Mouse (Mus musculus) neural tube, embryonic 15.5 days (tissue): ENCODE measurements at regions not wholly inside any gene's neighbourhood (a gene's known extent, or its start where the extent isn't known, plus 50 kb on each side); places are given as distances from the start of the nearest gene placed in this dataset.

Experiments
- ATAC-seq: fragments of 200-750 bp; cut with Nextera tagmentation; 2 replicates; pipeline ENCODE4 v1.8.0; 2017; ENCODE audit warnings: mild to moderate bottlenecking, moderate TSS enrichment, moderate library complexity; ENCODE audit not compliant: low FRiP score
- H3K27ac ChIP-seq: fragments of 300-500 bp; sonication (generic); replicated peaks from 2 replicates; pipeline ENCODE4 v1.5.1; 2015; ENCODE audit warnings: mild to moderate bottlenecking, inconsistent platforms
- H3K27me3 ChIP-seq: fragments of 300-500 bp; sonication (generic); replicated peaks from 2 replicates; pipeline ENCODE4 v1.6.1; 2015; ENCODE audit warnings: inconsistent platforms
- H3K36me3 ChIP-seq: fragments of 300-500 bp; sonication (generic); 2 replicates; pipeline ENCODE4 v1.6.1; 2015; ENCODE audit warnings: inconsistent platforms
- H3K4me1 ChIP-seq: fragments of 300-500 bp; sonication (generic); 2 replicates; pipeline ENCODE4 v1.6.1; 2015; ENCODE audit warnings: inconsistent platforms
- H3K4me2 ChIP-seq: fragments of 300-500 bp; sonication (generic); 2 replicates; pipeline ENCODE4 v1.6.1; 2015; ENCODE audit warnings: inconsistent platforms, mild to moderate bottlenecking, moderate library complexity
- H3K4me3 ChIP-seq: fragments of 300-500 bp; sonication (generic); replicated peaks from 2 replicates; pipeline ENCODE4 v1.5.1; 2015; ENCODE audit warnings: mild to moderate bottlenecking, inconsistent platforms
- H3K9ac ChIP-seq: fragments of 300-500 bp; sonication (generic); replicated peaks from 2 replicates; pipeline ENCODE4 v1.6.1; 2015; ENCODE audit warnings: mild to moderate bottlenecking, inconsistent platforms
- H3K9me3 ChIP-seq: fragments of 300-500 bp; sonication (generic); replicated peaks from 2 replicates; pipeline ENCODE4 v1.6.1; 2016; ENCODE audit warnings: inconsistent platforms
- WGBS: fragments of 180-500 bp; shearing (Covaris S2); methylation state at CpG from one replicate; pipeline ENCODE4 v1.1.7; 2015; ENCODE audit warnings: mixed read lengths; 5-methylcytosine and 5-hydroxymethylcytosine counted together

DNA sequence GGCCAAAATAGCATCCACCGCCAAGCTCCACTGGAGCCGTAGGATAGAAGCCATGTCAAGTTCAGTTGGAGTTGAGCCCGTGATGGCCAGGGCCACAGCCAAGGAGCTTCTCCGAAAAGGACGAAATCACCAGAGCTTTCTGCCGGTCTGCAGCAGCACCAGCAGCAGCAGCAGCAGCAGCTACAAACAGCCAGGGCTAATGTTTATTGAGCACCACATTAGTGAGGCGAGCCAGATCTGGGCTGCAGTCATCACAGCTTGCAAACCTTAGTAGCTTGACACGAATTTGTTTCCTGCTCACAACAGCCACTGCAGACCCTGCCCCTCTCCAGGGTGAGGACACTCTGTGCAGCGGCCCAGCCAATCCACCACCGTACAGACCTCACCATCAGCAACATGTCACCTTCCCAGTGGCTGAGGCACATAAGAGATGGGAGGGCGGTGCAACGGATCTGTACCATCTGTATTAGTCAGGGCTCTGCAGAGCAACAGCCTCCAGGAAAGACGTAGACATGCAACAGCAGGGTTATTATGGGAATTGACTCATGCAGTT is 222.5 kb upstream of the Zmiz1 start:
- no peak overlapping the region for H3K4me2 ChIP-seq
- H3K4me3 ChIP-seq, result no peak overlapping the region
- no peak; the same call in 1 of the 2 replicates for ATAC-seq
- 64% methylated on average over 13 of the region's 13 CpGs for WGBS
- no peaks in the 10 kb centered on the region for H3K9me3 ChIP-seq
- no peaks in the 10 kb centered on the region for H3K36me3 ChIP-seq
- H3K27ac ChIP-seq, result peak overlapping the region; percentile 67
- peaks cover 14% of the 10 kb centered on the region for H3K4me1 ChIP-seq
- H3K9ac ChIP-seq, result no peak overlapping the region
- no peaks in the 10 kb centered on the region for H3K27me3 ChIP-seq

DNA sequence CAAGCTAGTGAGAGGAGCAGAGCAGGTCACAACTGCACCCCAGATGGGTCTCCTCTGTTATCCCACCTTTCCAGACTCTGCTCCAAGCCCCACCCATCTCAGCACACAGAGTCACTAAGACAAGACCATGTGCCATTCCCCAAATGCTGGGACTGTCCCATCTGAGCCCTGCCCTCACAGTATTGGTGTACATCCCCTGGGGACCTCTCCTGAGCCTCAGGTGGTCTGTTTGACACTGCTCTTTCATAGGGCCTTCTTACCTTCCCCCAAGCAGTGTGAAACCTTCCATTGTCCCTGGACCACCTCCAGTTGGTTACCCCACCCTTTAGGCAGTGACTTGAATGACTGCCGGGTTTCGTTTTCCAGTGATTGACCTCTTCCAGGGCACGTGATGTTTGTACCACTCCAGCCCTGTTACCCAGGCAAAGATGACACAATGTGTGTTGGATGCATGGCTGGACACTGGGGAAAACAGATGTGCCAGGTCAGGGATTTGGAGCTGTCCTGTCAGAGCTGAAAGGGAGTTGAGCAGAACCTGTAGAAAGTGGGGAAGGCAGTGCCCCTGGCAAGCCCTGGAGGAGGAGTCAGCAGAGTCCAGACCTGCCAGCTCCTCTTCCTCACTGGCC is 219.5 kb upstream of the Zmiz1 start:
- Histone ChIP-seq H3K27ac (no peak overlapping the region), H3K4me1 (peaks cover 30% of the 10 kb centered on the region), H3K9ac (no peak overlapping the region), H3K27me3 (no peaks in the 10 kb centered on the region), H3K4me3 (no peak overlapping the region), H3K4me2 (no peak overlapping the region), H3K36me3 (no peaks in the 10 kb centered on the region), H3K9me3 (no peaks in the 10 kb centered on the region)
- ATAC-seq, result no peak
- WGBS, result 55% methylated on average over 3 of the region's 3 CpGs

DNA sequence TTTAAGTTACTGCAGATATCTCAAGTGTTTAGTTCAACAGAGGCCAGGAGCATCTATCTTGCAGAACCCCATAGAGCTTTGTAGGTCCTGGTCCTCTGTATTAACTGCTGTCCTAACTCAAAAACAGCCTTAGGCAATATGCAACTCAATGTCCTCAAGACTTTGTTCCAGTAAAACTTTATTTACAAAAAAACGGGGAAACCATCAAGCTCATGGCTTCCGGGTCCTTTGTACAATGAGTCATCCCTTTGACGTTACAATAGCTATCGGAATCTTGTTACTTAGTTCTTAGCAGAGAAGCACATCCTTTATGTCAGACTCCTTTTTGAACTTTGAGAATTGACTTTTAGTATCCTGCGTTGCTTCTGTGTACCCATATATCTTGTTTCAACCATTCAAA is 216.2 kb upstream of the Zmiz1 start:
- no peak overlapping the region for H3K4me3 ChIP-seq
- H3K36me3 ChIP-seq, result no peaks in the 10 kb centered on the region
- H3K27me3 ChIP-seq, result no peaks in the 10 kb centered on the region
- H3K4me1 ChIP-seq, result peaks cover 27% of the 10 kb centered on the region
- H3K27ac ChIP-seq, result peak overlapping the region; percentile 68
- WGBS, result 61% methylated on average over 5 of the region's 5 CpGs
- H3K4me2 ChIP-seq, result no peak overlapping the region
- ATAC-seq, result no peak
- no peak overlapping the region for H3K9ac ChIP-seq
- no peaks in the 10 kb centered on the region for H3K9me3 ChIP-seq

DNA sequence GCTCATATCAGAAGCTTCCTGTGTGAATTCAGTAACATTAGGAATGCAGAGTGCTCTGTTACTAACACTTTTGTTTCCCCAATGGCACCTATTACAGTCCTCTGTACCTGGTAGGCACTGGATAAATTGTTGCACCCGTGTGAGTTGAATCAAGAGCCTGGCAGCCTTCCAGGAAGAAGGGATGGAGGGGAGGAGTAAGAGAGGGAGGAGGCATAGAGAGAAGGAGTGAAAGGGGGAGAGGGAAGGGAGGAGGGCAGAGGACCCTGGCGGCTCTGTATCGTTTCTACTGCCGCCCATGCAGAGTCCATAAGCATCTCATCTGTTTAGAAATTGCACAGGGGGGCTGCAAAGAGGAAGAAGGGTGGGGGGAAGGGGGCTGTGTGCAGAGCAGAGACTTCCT is 215.7 kb upstream of the Zmiz1 start:
- Histone ChIP-seq H3K27me3 (no peaks in the 10 kb centered on the region), H3K9me3 (no peaks in the 10 kb centered on the region), H3K4me3 (no peak overlapping the region), H3K4me1 (peaks cover 27% of the 10 kb centered on the region), H3K36me3 (no peaks in the 10 kb centered on the region), H3K9ac (no peak overlapping the region), H3K27ac (peak overlapping the region; percentile 68), H3K4me2 (peak overlapping the region; percentile 19)
- 0% methylated on average over 4 of the region's 4 CpGs for WGBS
- ATAC-seq, result peak; percentile 82

DNA sequence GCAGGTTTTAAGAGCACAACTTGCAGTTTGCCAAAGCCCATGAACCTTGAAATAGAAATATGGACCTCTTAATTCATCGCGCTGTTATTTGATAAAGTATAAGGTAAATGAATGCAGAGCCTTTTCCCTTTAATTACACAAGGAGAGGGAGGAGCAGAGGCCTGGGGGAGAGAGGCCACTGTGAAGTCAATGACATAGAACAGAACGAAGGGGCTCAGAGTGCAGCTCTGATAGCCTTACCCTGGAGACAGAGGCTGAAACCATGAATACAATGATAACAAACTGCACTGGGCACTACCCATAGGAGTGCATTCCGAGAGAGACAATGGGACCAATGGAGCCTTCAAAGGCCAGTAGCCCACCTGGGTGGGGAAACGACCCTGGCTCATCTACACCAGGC is 215.3 kb upstream of the Zmiz1 start:
- Histone ChIP-seq H3K27ac (peak overlapping the region; percentile 68), H3K9ac (no peak overlapping the region), H3K4me1 (peaks cover 27% of the 10 kb centered on the region), H3K9me3 (no peaks in the 10 kb centered on the region), H3K4me3 (no peak overlapping the region), H3K4me2 (peak overlapping the region; percentile 19), H3K36me3 (no peaks in the 10 kb centered on the region), H3K27me3 (no peaks in the 10 kb centered on the region)
- WGBS, result 31% methylated on average over 5 of the region's 5 CpGs
- peak; percentile 51; the same call in 1 of the 2 replicates for ATAC-seq

DNA sequence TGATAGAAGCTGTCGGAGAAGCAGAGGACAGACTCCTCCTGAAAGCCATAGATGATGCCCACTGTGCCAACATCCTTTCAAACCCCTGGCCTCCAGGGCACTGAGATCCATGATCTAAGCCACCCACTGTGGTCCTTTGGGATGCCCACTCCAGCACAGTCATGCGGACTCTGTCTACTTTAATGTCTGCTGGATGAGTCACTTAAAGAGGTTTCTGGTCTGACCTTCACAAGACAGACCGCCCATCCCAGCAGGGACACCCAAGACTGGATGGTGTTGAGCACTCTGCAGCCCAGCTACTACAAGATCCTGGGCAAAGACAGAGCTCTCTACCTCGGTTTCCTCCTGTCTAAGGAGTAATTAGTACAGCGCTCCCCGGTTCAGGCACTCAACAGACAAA is 214.1 kb upstream of the Zmiz1 start:
- Histone ChIP-seq H3K9me3 (no peaks in the 10 kb centered on the region), H3K4me2 (no peak overlapping the region), H3K9ac (no peak overlapping the region), H3K36me3 (no peaks in the 10 kb centered on the region), H3K4me1 (peaks cover 27% of the 10 kb centered on the region), H3K4me3 (no peak overlapping the region), H3K27me3 (no peaks in the 10 kb centered on the region), H3K27ac (peak overlapping the region; percentile 68; the same call in 1 of the 2 replicates)
- no peak for ATAC-seq
- 90% methylated on average over 6 of the region's 6 CpGs for WGBS

DNA sequence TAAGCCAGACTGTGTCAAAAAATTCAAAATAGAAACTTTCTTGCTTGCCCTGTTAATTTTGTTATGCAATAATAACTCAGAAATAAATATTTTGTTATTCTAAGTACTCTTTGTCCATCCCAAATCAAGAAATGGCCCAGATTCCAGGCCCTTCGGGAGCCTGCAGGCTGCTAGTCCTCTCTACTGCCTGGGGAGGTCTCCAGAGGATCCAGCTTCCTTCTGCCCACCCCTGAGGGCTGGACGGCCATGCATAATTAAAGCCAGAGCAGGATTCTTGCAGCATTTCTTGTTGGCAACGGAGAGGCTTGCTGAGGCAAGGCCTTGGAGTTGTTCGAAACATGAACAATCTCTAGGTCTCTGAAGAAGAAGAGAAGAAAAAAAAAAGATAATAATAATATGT is 213.3 kb upstream of the Zmiz1 start:
- Histone ChIP-seq H3K27me3 (no peaks in the 10 kb centered on the region), H3K27ac (no peak overlapping the region)
- 79% methylated on average over 4 of the region's 4 CpGs for WGBS

DNA sequence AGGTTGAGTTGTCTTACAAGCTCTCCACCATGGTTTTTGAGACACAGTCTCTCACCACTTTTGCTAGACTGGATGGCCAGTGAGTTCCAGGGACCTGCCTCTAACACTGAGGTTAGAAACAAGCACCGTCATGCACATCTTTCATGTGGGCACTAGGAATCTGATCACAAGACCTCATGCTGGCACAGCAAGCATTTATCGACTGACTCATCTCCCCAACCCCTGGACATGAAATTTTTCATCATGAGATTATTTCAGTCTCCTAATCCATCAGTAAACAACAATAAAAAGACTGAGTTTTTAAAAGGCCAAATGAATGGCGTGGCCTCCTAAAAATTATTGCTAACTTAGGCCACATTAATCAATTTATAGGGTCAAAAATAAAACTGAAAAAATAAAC is 210.0 kb upstream of the Zmiz1 start:
- WGBS, result 92% methylated on average over 3 of the region's 3 CpGs
- ATAC-seq, result no peak

More for the DNA sequence above, 213.3 kb upstream of the Zmiz1 start:
- ATAC-seq, result no peak
- no peak overlapping the region for H3K9ac ChIP-seq
- H3K36me3 ChIP-seq, result no peaks in the 10 kb centered on the region
- H3K4me3 ChIP-seq, result no peak overlapping the region
- H3K9me3 ChIP-seq, result no peaks in the 10 kb centered on the region
- no peak overlapping the region for H3K4me2 ChIP-seq
- peaks cover 27% of the 10 kb centered on the region for H3K4me1 ChIP-seq

DNA sequence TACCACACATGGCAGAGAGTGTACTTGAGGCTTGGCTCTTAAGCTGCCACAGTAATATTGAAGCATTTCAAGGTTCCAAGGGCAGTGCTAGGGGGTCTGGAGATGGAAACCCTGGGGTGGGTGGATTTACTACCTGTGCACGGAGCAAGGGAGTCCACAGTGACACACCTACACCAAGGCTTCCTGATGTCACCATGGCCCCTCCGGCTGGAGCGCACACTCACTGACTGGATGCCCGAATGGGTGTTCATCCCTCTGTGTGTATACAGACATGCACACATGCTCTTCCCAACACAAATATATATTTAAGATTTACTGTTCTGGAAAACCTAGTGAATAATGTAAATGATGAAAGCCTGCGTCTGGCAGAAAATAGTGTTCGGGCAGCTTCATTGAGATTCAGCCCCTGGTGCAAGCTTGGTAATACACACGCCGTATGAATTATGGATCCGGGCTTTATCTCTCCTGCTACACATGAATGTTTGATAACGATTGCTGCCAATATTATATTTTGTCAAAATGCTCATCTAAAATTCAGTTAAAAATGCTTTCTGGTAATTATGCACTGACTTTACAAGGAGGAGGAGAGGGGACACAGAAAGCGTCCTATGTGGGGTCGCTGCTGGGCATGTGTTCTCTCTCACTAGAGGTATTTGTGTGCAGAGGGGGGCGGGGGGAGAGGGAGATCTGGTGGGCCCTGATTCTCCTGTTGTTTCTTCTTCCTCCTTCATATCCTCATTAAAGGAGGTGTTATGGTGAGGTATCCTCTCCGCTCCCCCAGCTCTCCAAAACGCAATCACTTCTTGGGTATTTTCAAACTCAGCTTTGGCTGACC is 205.8 kb upstream of the Zmiz1 start:
- Histone ChIP-seq H3K4me2 (no peak overlapping the region), H3K9me3 (no peaks in the 10 kb centered on the region), H3K27me3 (no peaks in the 10 kb centered on the region), H3K4me1 (peaks cover 10% of the 10 kb centered on the region), H3K9ac (no peak overlapping the region), H3K27ac (peak overlapping the region; percentile 58), H3K36me3 (no peaks in the 10 kb centered on the region), H3K4me3 (no peak overlapping the region)
- 75% methylated on average over 15 of the region's 15 CpGs for WGBS
- peak; percentile 41; the same call in 1 of the 2 replicates for ATAC-seq

More for the DNA sequence above, 210.0 kb upstream of the Zmiz1 start:
- Histone ChIP-seq H3K9me3 (no peaks in the 10 kb centered on the region), H3K36me3 (no peaks in the 10 kb centered on the region), H3K9ac (no peak overlapping the region), H3K4me1 (peaks cover 23% of the 10 kb centered on the region), H3K4me2 (no peak overlapping the region), H3K27ac (no peak overlapping the region), H3K27me3 (no peaks in the 10 kb centered on the region), H3K4me3 (no peak overlapping the region)

DNA sequence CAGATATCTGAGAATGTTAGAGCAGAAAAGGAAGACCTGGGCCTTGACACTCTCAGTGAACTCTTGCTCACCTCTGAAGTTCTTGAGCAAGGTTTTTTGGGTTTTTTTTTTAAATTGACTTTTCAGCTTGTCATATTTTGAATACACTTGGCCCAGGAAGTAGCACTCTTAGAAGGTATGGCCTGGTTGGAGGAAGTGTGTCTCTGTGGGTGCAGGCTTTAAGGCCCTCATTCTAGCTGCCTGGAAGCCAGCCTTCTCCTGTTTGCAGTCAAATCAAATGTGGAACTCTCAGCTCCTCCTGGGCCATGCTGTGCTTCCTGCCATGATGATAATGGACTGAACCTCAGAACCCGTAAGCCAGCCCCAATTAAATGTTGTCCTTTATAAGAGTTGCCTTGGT is 195.9 kb upstream of the Zmiz1 start:
- no peak overlapping the region for H3K9ac ChIP-seq
- no peaks in the 10 kb centered on the region for H3K9me3 ChIP-seq
- no peak for ATAC-seq
- H3K4me2 ChIP-seq, result no peak overlapping the region
- peaks cover 15% of the 10 kb centered on the region for H3K4me1 ChIP-seq
- no peaks in the 10 kb centered on the region for H3K27me3 ChIP-seq
- H3K4me3 ChIP-seq, result no peak overlapping the region
- WGBS, result 98% methylated on average over 1 of the region's 1 CpGs
- H3K27ac ChIP-seq, result no peak overlapping the region
- H3K36me3 ChIP-seq, result no peaks in the 10 kb centered on the region

DNA sequence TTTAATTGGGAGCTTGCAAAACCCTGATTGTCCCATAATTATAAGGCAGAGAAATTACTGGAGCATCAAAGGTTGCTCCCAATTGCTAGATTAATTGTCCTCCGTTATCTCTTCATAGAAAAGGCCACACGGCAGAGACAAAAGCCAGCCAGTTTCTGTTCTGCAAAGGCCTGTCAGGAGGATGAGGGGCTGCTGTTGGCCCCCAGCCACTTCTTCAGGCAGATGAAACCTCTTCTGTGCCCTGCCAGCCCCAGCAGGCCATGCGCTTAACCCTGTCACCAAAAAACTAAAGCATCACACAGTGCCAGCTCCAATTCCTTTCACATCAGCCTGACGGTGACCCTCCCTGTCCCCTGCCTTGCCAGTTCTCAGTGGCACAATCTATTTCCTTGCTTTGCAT is 192.1 kb upstream of the Zmiz1 start:
- H3K27me3 ChIP-seq, result no peaks in the 10 kb centered on the region
- no peak overlapping the region for H3K9ac ChIP-seq
- ATAC-seq, result no peak
- no peak overlapping the region for H3K4me3 ChIP-seq
- no peaks in the 10 kb centered on the region for H3K9me3 ChIP-seq
- H3K4me1 ChIP-seq, result peaks cover 27% of the 10 kb centered on the region
- no peaks in the 10 kb centered on the region for H3K36me3 ChIP-seq
- H3K27ac ChIP-seq, result no peak overlapping the region
- WGBS, result 29% methylated on average over 4 of the region's 4 CpGs
- no peak overlapping the region for H3K4me2 ChIP-seq

DNA sequence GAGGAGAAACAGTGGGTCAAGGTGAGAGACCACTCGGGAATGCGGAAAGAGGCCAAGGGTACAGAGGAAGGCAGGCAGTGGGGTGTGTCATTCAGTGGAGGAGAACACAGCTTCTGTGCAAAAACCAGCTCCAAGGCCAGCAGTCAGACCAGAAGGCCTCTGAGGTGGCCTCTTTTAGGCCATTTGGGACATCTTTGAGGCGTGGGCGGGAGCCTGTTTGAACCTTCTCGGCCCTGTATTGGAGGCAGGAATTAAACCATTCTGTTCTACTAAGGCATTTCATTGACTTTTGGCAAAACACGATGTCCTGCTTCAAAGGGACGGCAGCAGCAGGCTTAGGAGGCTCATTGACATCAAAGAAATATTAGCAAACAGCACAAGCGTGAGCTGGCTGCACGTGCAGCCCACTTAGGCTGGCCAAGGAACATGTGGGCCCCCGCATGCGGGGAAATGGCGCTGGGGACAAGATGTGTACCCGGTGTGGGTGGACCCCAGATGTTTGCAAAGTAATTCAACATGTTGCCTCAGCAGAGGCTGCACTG is 190.8 kb upstream of the Zmiz1 start:
- no peaks in the 10 kb centered on the region for H3K9me3 ChIP-seq
- H3K9ac ChIP-seq, result no peak overlapping the region
- H3K4me3 ChIP-seq, result no peak overlapping the region
- ATAC-seq, result no peak
- H3K4me2 ChIP-seq, result no peak overlapping the region
- no peaks in the 10 kb centered on the region for H3K27me3 ChIP-seq
- peaks cover 27% of the 10 kb centered on the region for H3K4me1 ChIP-seq
- H3K27ac ChIP-seq, result no peak overlapping the region
- H3K36me3 ChIP-seq, result no peaks in the 10 kb centered on the region
- WGBS, result 75% methylated on average over 13 of the region's 13 CpGs
